Mouse (Mus musculus): ENCODE data around the gene Olfr1156. TPM values are rescaled to one million over a fixed set of nuclear protein-coding genes. Genes with fewer than 3 reads are reported as not detected.

The Olfr1156 gene
- total and polyA plus RNA-seq, 3 experiments: 0.03 TPM; not detected in 2

DNA sequence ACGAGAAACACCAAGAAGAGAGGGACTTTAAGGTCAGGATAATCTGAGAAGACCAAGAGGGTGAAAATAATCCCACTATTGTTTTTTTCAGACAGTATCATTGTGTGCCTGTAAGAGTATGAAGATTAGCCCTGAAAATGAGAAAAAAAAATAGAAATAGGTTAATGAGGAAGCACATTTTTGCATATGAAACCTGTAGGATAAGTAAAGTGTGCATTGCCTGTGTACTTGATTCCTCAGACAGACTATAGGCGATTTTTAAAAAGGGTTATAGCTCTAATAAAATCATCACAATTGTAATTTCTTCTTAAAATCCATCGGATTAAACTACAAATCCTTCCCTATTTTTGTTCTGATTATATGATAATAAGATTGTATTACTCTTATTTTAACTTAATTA is 21.7 kb upstream of the Olfr1156 start, which contains the start of gene Olfr74:
Olfr74 (minus strand) TSS at position 101 of the 400 bp plus-strand sequence.
- H3K79me2 ChIP-seq (ENCODE audit: control insufficient read depth, insufficient read depth, low read length, poor library complexity): no peaks in the 10 kb centered on the region
- no peaks in the 10 kb centered on the region for H3K4me1 ChIP-seq (ENCODE audit: control insufficient read depth in 1 of 2, insufficient read depth in 2 of 2, low read length in 2 of 2)
- no peak within 1 kb of the TSS for H3K27ac ChIP-seq (ENCODE audit: control insufficient read depth, low read depth, low read length)
- H3K4me3 ChIP-seq (ENCODE audit: control insufficient read depth in 1 of 2, insufficient read depth in 1 of 2, low read depth in 2 of 2, low read length in 2 of 2): no peak within 1 kb of the TSS
- H3K36me3 ChIP-seq (ENCODE audit: control insufficient read depth in 1 of 2, insufficient read depth in 2 of 2, low read length in 2 of 2): no peaks in the 10 kb centered on the region
- no peaks in the 10 kb centered on the region for H3K27me3 ChIP-seq (ENCODE audit: control insufficient read depth in 1 of 2, insufficient read depth in 2 of 2, low read length in 2 of 2)
- H3K9ac ChIP-seq (ENCODE audit: control insufficient read depth, low read depth, low read length, poor library complexity, severe bottlenecking): no peak within 1 kb of the TSS
- DNase-seq (ENCODE audit: low read depth, low spot score): no peak
- TF ChIP-seq SIN3A (IDR thresholded peaks at IDR 0.05; ENCODE audit: low read length) (no peak), E2F4 (IDR thresholded peaks at IDR 0.05; ENCODE audit: borderline replicate concordance, low read depth, low read length) (no peak), EP300 (IDR thresholded peaks at IDR 0.05; ENCODE audit: low read depth in 1 of 2, low read length in 2 of 2) (no peak), RAD21 (IDR thresholded peaks at IDR 0.05; ENCODE audit: low read depth, low read length) (no peak), ETS1 (IDR thresholded peaks at IDR 0.05; ENCODE audit: low read depth, low read length) (no peak), TBP (IDR thresholded peaks at IDR 0.05; ENCODE audit: low read depth, low read length) (no peak), BHLHE40 (IDR thresholded peaks at IDR 0.05; ENCODE audit: borderline replicate concordance, low read depth, low read length) (no peak)
- no peaks in the 10 kb centered on the region for H3K9me3 ChIP-seq (replicated peaks; ENCODE audit: insufficient read depth, low read length)

DNA sequence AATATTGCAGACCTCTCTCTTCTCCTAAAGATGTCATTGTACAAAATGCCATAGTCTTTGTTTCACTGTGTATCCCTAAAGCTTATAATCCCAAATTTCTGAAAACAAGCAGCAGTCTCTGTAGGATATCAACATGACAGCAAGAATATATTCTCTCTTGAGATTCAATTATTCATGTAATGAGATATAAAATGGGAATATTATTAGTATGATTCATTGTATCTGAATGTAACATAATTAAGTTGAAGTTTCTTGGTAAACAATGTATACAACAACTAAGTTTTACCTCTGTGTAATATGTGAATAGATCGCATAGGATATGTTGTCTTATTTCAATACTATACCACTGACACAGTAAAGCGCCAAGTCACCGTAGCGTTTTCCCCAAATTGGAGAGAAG is 15.3 kb upstream of the Olfr1156 start, which contains the start of gene Olfr1157:
Olfr1157 (minus strand) TSS at position 101 of the 400 bp plus-strand sequence.
- TF ChIP-seq RAD21 (IDR thresholded peaks at IDR 0.05; ENCODE audit: low read depth, low read length) (no peak), HCFC1 (IDR thresholded peaks at IDR 0.05; ENCODE audit: low read depth, low read length) (no peak), ETS1 (IDR thresholded peaks at IDR 0.05; ENCODE audit: low read depth, low read length) (no peak), MEF2A (IDR thresholded peaks at IDR 0.05; ENCODE audit: extremely low read depth, insufficient replicate concordance, low read depth, low read length, poor library complexity, severe bottlenecking) (no peak), POLR2A (IDR thresholded peaks at IDR 0.05; ENCODE audit: control insufficient read depth in 1 of 2, insufficient read depth in 1 of 2, low read depth in 1 of 2, low read length in 2 of 2, poor library complexity in 1 of 2) (no peak)
- no peak within 1 kb of the TSS for H3K9ac ChIP-seq (ENCODE audit: control insufficient read depth, low read depth, low read length, poor library complexity, severe bottlenecking)
- no peak within 1 kb of the TSS for H3K4me3 ChIP-seq (ENCODE audit: control insufficient read depth in 1 of 2, insufficient read depth in 1 of 2, low read depth in 2 of 2, low read length in 2 of 2)
- no peaks in the 10 kb centered on the region for H3K36me3 ChIP-seq (ENCODE audit: control insufficient read depth in 1 of 2, insufficient read depth in 2 of 2, low read length in 2 of 2)
- no peaks in the 10 kb centered on the region for H3K9me3 ChIP-seq (replicated peaks; ENCODE audit: insufficient read depth, low read length)
- no peaks in the 10 kb centered on the region for H3K4me1 ChIP-seq (ENCODE audit: control insufficient read depth in 1 of 2, insufficient read depth in 2 of 2, low read length in 2 of 2)
- H3K79me2 ChIP-seq (ENCODE audit: control insufficient read depth, insufficient read depth, low read length, poor library complexity): no peaks in the 10 kb centered on the region
- no peak for DNase-seq (ENCODE audit: low read depth, low spot score)
- H3K27me3 ChIP-seq (ENCODE audit: control insufficient read depth in 1 of 2, insufficient read depth in 2 of 2, low read length in 2 of 2): no peaks in the 10 kb centered on the region
- no peak within 1 kb of the TSS for H3K27ac ChIP-seq (ENCODE audit: control insufficient read depth, low read depth, low read length)

DNA sequence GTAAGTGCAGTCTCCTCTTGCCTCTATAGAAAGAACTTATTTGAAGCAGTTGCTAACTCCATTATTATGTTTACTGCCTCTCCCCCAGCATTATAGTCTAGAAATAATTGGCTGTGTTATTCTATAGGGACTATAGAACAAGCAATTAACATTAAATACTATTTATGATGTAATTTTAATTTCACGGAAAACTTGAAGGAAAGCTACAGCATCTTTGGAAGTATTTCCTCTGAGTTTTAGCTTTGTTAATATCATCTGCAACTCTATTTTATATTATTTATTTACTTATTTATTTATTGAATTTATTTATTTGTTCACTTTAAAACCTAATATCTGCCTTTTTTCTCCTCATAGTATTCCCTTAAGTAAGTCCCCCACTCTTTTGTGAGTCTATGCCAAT is 7.9 kb downstream of the Olfr1156 start, which contains the start of gene Olfr1155:
Olfr1155 (minus strand) TSS at position 101 of the 400 bp plus-strand sequence.
- no peaks in the 10 kb centered on the region for H3K79me2 ChIP-seq (ENCODE audit: control insufficient read depth, insufficient read depth, low read length, poor library complexity)
- no peak within 1 kb of the TSS for H3K4me3 ChIP-seq (ENCODE audit: control insufficient read depth in 1 of 2, insufficient read depth in 1 of 2, low read depth in 2 of 2, low read length in 2 of 2)
- no peaks in the 10 kb centered on the region for H3K27me3 ChIP-seq (ENCODE audit: control insufficient read depth in 1 of 2, insufficient read depth in 2 of 2, low read length in 2 of 2)
- no peak within 1 kb of the TSS for H3K27ac ChIP-seq (ENCODE audit: control insufficient read depth, low read depth, low read length)
- no peaks in the 10 kb centered on the region for H3K4me1 ChIP-seq (ENCODE audit: control insufficient read depth in 1 of 2, insufficient read depth in 2 of 2, low read length in 2 of 2)
- no peaks in the 10 kb centered on the region for H3K36me3 ChIP-seq (ENCODE audit: control insufficient read depth in 1 of 2, insufficient read depth in 2 of 2, low read length in 2 of 2)
- H3K9me3 ChIP-seq (replicated peaks; ENCODE audit: insufficient read depth, low read length): no peaks in the 10 kb centered on the region
- H3K9ac ChIP-seq (ENCODE audit: control insufficient read depth, low read depth, low read length, poor library complexity, severe bottlenecking): no peak within 1 kb of the TSS
- no peak for DNase-seq (ENCODE audit: low read depth, low spot score)
- TF ChIP-seq NRF1 (IDR thresholded peaks at IDR 0.05; ENCODE audit: insufficient read depth, low read depth, low read length, poor library complexity, severe bottlenecking): no peak
- TF ChIP-seq POLR2AphosphoS2 (IDR thresholded peaks at IDR 0.05; ENCODE audit: low read length): no peak
- no peak for TF ChIP-seq MAZ (IDR thresholded peaks at IDR 0.05; ENCODE audit: low read depth, low read length)
- no peak for TF ChIP-seq UBTF (IDR thresholded peaks at IDR 0.05; ENCODE audit: borderline replicate concordance, insufficient read depth, low read depth, low read length)
- TF ChIP-seq POLR2A (IDR thresholded peaks at IDR 0.05; ENCODE audit: control insufficient read depth in 1 of 2, insufficient read depth in 1 of 2, low read depth in 1 of 2, low read length in 2 of 2, poor library complexity in 1 of 2): no peak
- no peak for TF ChIP-seq GABPA (IDR thresholded peaks at IDR 0.05; ENCODE audit: low read depth, low read length)
- no peak for TF ChIP-seq MYC (IDR thresholded peaks at IDR 0.05; ENCODE audit: low read depth, low read length)
- TF ChIP-seq USF2 (IDR thresholded peaks at IDR 0.05; ENCODE audit: borderline replicate concordance in 1 of 2, insufficient read depth in 1 of 2, low read depth in 1 of 2, low read length in 2 of 2): no peak
- TF ChIP-seq ZKSCAN1 (IDR thresholded peaks at IDR 0.05; ENCODE audit: low read depth, low read length): no peak
- no peak for TF ChIP-seq ZNF384 (IDR thresholded peaks at IDR 0.05; ENCODE audit: low read depth, low read length)
- no peak for TF ChIP-seq HCFC1 (IDR thresholded peaks at IDR 0.05; ENCODE audit: low read depth, low read length)
- TF ChIP-seq ELF1 (IDR thresholded peaks at IDR 0.05; ENCODE audit: low read depth, low read length): no peak
- TF ChIP-seq CHD1 (IDR thresholded peaks at IDR 0.05; ENCODE audit: low read depth, low read length): no peak
- no peak for TF ChIP-seq SMC3 (IDR thresholded peaks at IDR 0.05; ENCODE audit: low read depth, low read length)
- TF ChIP-seq E2F4 (IDR thresholded peaks at IDR 0.05; ENCODE audit: borderline replicate concordance, low read depth, low read length): no peak

Data from MEL (cell line).